Mouse (Mus musculus) forebrain, embryonic 14.5 days (tissue): Measurements from ENCODE around the gene Abhd2. TPM values are rescaled to one million over a fixed set of nuclear protein-coding genes. Genes with fewer than 3 reads are reported as not detected.

ENCODE experiments used
- ATAC-seq: fragments of 200-750 bp; cut with Nextera tagmentation; 2 replicates; pipeline ENCODE4 v1.8.0; 2017; ENCODE audit warnings: mild to moderate bottlenecking, moderate library complexity
- DNase-seq: peaks from one replicate; pipeline ENCODE4 v3.0.0-alpha.2; 2015; ENCODE audit warnings: low spot score
- H3K27ac ChIP-seq: fragments of 300-500 bp; sonication (generic); 2 replicates; pipeline ENCODE4 v1.5.1; 2014; ENCODE audit warnings: low read depth, mild to moderate bottlenecking, control low read depth, low read length, moderate library complexity
- H3K27me3 ChIP-seq: fragments of 300-500 bp; sonication (generic); replicated peaks from 2 replicates; pipeline ENCODE4 v1.6.1; 2014; ENCODE audit warnings: low read length, control low read depth, mixed read lengths; ENCODE audit not compliant: control insufficient read depth, insufficient read depth
- H3K36me3 ChIP-seq: fragments of 300-500 bp; sonication (generic); 2 replicates; pipeline ENCODE4 v1.6.1; 2014; ENCODE audit warnings: low read length, control low read depth; ENCODE audit not compliant: control insufficient read depth, insufficient read depth
- H3K4me1 ChIP-seq: fragments of 300-500 bp; sonication (generic); 2 replicates; pipeline ENCODE4 v1.6.1; 2014; ENCODE audit warnings: antibody characterized with exemption, low read length, control low read depth; ENCODE audit not compliant: control insufficient read depth, insufficient read depth
- H3K4me2 ChIP-seq: fragments of 300-500 bp; sonication (generic); 2 replicates; pipeline ENCODE4 v1.6.1; 2014; ENCODE audit warnings: mild to moderate bottlenecking, control low read depth, low read length
- H3K4me3 ChIP-seq: fragments of 300-500 bp; sonication (generic); 2 replicates; pipeline ENCODE4 v1.5.1; 2014; ENCODE audit warnings: low read depth, low read length, control low read depth
- H3K9ac ChIP-seq: fragments of 300-500 bp; sonication (generic); 2 replicates; pipeline ENCODE4 v1.6.1; 2014; ENCODE audit warnings: mild to moderate bottlenecking, low read length, control low read depth, moderate library complexity
- H3K9me3 ChIP-seq: fragments of 300-500 bp; sonication (generic); replicated peaks from 2 replicates; pipeline ENCODE4 v1.6.1; 2016; ENCODE audit warnings: low read length, control low read depth, mixed read lengths; ENCODE audit not compliant: control insufficient read depth
- WGBS: fragments of 180-500 bp; shearing (Covaris S2); extraction: QIAGEN DNeasy Blood & Tissue Kit; methylation state at CpG from one replicate; pipeline ENCODE4 v1.1.7; 2014; 5-methylcytosine and 5-hydroxymethylcytosine counted together
- polyA plus RNA-seq: library from polyadenylated mRNA; unstranded; fragments of >200 nt; fragmentation: Nextera tagmentation; extraction: Ambion mirVana; gene quantifications from 2 replicates; pipeline ENCODE4 v1.2.1, GENCODE M21; 2014

Gene Abhd2
- polyA plus RNA-seq, 1 experiment from 2014 or later, result 22.3 TPM

GRCm38 (mm10) chr7:79362208-79362607, 89.2 kb downstream of the Abhd2 start:
- peak; percentile 90 for ATAC-seq
- H3K27me3 ChIP-seq, result no peaks in the 10 kb centered on the region
- peaks cover 59% of the 10 kb centered on the region for H3K36me3 ChIP-seq
- H3K9ac ChIP-seq, result no peak overlapping the region
- peak overlapping the region; percentile 80 for H3K27ac ChIP-seq
- H3K9me3 ChIP-seq, result no peaks in the 10 kb centered on the region
- H3K4me2 ChIP-seq, result no peak overlapping the region
- DNase-seq, result peak; percentile 86
- H3K4me3 ChIP-seq, result no peak overlapping the region
- 29% methylated on average over 8 of the region's 8 CpGs for WGBS
- peaks cover 3% of the 10 kb centered on the region; the same call in 1 of the 2 replicates for H3K4me1 ChIP-seq

- Histone ChIP-seq H3K36me3 (peaks cover 54% of the 10 kb centered on the region), H3K9ac (no peak overlapping the region), H3K4me2 (no peak overlapping the region), H3K27me3 (no peaks in the 10 kb centered on the region), H3K9me3 (no peaks in the 10 kb centered on the region), H3K4me1 (peaks cover 3% of the 10 kb centered on the region; the same call in 1 of the 2 replicates), H3K4me3 (no peak overlapping the region), H3K27ac (peak overlapping the region; percentile 80)
- DNase-seq (no peak), ATAC-seq (0 out of 2 replicates have a peak, but pooled peaks have one; percentile 11)
- 84% methylated on average over 7 of the region's 7 CpGs for WGBS
Measured at GRCm38 (mm10) chr7:79362830-79363229, 89.8 kb downstream of the Abhd2 start.

GRCm38 (mm10) chr7:79363370-79364043, 90.5 kb downstream of the Abhd2 start:
- H3K27ac ChIP-seq, result peak overlapping the region; percentile 80; the same call in 1 of the 2 replicates

GRCm38 (mm10) chr7:79368664-79369063, 95.7 kb downstream of the Abhd2 start:
- Histone ChIP-seq H3K4me3 (no peak overlapping the region), H3K4me2 (no peak overlapping the region), H3K4me1 (no peaks in the 10 kb centered on the region), H3K9ac (no peak overlapping the region), H3K9me3 (no peaks in the 10 kb centered on the region), H3K36me3 (peaks cover 6% of the 10 kb centered on the region; the same call in 1 of the 2 replicates), H3K27me3 (no peaks in the 10 kb centered on the region), H3K27ac (no peak overlapping the region)
- ATAC-seq (no peak), DNase-seq (no peak)
- 90% methylated on average over 5 of the region's 5 CpGs for WGBS

More at GRCm38 (mm10) chr7:79363370-79364043, 90.5 kb downstream of the Abhd2 start:
- ATAC-seq, result 0 out of 2 replicates have a peak, but pooled peaks have one; percentile 49
- Histone ChIP-seq H3K4me1 (peaks cover 3% of the 10 kb centered on the region; the same call in 1 of the 2 replicates), H3K4me3 (no peak overlapping the region), H3K9me3 (no peaks in the 10 kb centered on the region), H3K36me3 (peaks cover 47% of the 10 kb centered on the region), H3K9ac (no peak overlapping the region), H3K4me2 (no peak overlapping the region), H3K27me3 (no peaks in the 10 kb centered on the region)
- WGBS, result 53% methylated on average over 8 of the region's 8 CpGs
- DNase-seq, result peak; percentile 52

- H3K36me3 ChIP-seq, result peaks cover 6% of the 10 kb centered on the region; the same call in 1 of the 2 replicates
- H3K4me3 ChIP-seq, result no peak overlapping the region
- H3K4me1 ChIP-seq, result no peaks in the 10 kb centered on the region
- H3K4me2 ChIP-seq, result no peak overlapping the region
- H3K27ac ChIP-seq, result no peak overlapping the region
- no peaks in the 10 kb centered on the region for H3K27me3 ChIP-seq
- WGBS, result 49% methylated on average over 4 of the region's 4 CpGs
- DNase-seq (no peak), ATAC-seq (no peak)
- no peaks in the 10 kb centered on the region for H3K9me3 ChIP-seq
- no peak overlapping the region for H3K9ac ChIP-seq
Measured at GRCm38 (mm10) chr7:79369416-79369815, 96.4 kb downstream of the Abhd2 start.

GRCm38 (mm10) chr7:79371321-79371879, 98.4 kb downstream of the Abhd2 start:
- H3K27me3 ChIP-seq, result no peaks in the 10 kb centered on the region
- no peak overlapping the region for H3K9ac ChIP-seq
- WGBS, result 47% methylated on average over 10 of the region's 10 CpGs
- peak; percentile 84 for DNase-seq
- no peak overlapping the region for H3K27ac ChIP-seq
- no peak overlapping the region for H3K4me2 ChIP-seq
- no peaks in the 10 kb centered on the region for H3K9me3 ChIP-seq
- H3K36me3 ChIP-seq, result peaks cover 4% of the 10 kb centered on the region; the same call in 1 of the 2 replicates
- peak; percentile 80 for ATAC-seq
- H3K4me1 ChIP-seq, result no peaks in the 10 kb centered on the region
- H3K4me3 ChIP-seq, result no peak overlapping the region

- no peaks in the 10 kb centered on the region for H3K27me3 ChIP-seq
- H3K4me3 ChIP-seq, result no peak overlapping the region
Measured at GRCm38 (mm10) chr7:79374017-79374416, 101.0 kb downstream of the Abhd2 start.

GRCm38 (mm10) chr7:79375594-79375993, 102.6 kb downstream of the Abhd2 start:
- Histone ChIP-seq H3K9me3 (no peaks in the 10 kb centered on the region), H3K4me3 (no peak overlapping the region), H3K4me1 (no peaks in the 10 kb centered on the region), H3K36me3 (peaks cover 12% of the 10 kb centered on the region), H3K4me2 (no peak overlapping the region), H3K27me3 (no peaks in the 10 kb centered on the region), H3K9ac (no peak overlapping the region), H3K27ac (no peak overlapping the region)
- WGBS, result 81% methylated on average over 5 of the region's 5 CpGs
- no peak for DNase-seq
- no peak for ATAC-seq

More at GRCm38 (mm10) chr7:79374017-79374416, 101.0 kb downstream of the Abhd2 start:
- no peaks in the 10 kb centered on the region for H3K9me3 ChIP-seq
- peaks cover 5% of the 10 kb centered on the region; the same call in 1 of the 2 replicates for H3K36me3 ChIP-seq
- H3K27ac ChIP-seq, result no peak overlapping the region
- ATAC-seq (no peak), DNase-seq (no peak)
- H3K4me2 ChIP-seq, result no peak overlapping the region
- no peak overlapping the region for H3K9ac ChIP-seq
- no peaks in the 10 kb centered on the region for H3K4me1 ChIP-seq
